Mouse (Mus musculus) embryonic facial prominence, embryonic 11.5 days (tissue): ENCODE measurements around the gene Inf2. TPM values are rescaled to one million over a fixed set of nuclear protein-coding genes. Genes with fewer than 3 reads are reported as not detected.

Experiments
- ATAC-seq: fragments of 200-750 bp; cut with Nextera tagmentation; replicated peaks from 2 replicates; pipeline ENCODE4 v1.8.0; 2017; ENCODE audit warnings: low read depth; ENCODE audit not compliant: insufficient number of reproducible peaks, low FRiP score, low TSS enrichment
- DNase-seq: peaks from one replicate; pipeline ENCODE4 v3.0.0-alpha.2; 2015; ENCODE audit warnings: low spot score
- H3K27ac ChIP-seq: fragments of 300-500 bp; sonication (generic); replicated peaks from 2 replicates; pipeline ENCODE4 v1.5.1; 2014; ENCODE audit warnings: mild to moderate bottlenecking, low read depth, low read length, control low read depth
- H3K27me3 ChIP-seq: fragments of 300-500 bp; sonication (generic); 2 replicates; pipeline ENCODE4 v1.6.1; 2014; ENCODE audit warnings: mild to moderate bottlenecking, low read length, moderate library complexity, mixed read lengths; ENCODE audit not compliant: control insufficient read depth, insufficient read depth
- H3K36me3 ChIP-seq: fragments of 300-500 bp; sonication (generic); replicated peaks from 2 replicates; pipeline ENCODE4 v1.6.1; 2014; ENCODE audit warnings: low read depth, mild to moderate bottlenecking, low read length, moderate library complexity, mixed read lengths; ENCODE audit not compliant: control insufficient read depth, insufficient read depth
- H3K4me1 ChIP-seq: fragments of 300-500 bp; sonication (generic); 2 replicates; pipeline ENCODE4 v1.6.1; 2014; ENCODE audit warnings: low read length, mixed read lengths; ENCODE audit not compliant: control insufficient read depth, insufficient read depth
- H3K4me2 ChIP-seq: fragments of 300-500 bp; sonication (generic); 2 replicates; pipeline ENCODE4 v1.6.1; 2014; ENCODE audit warnings: low read depth, mild to moderate bottlenecking, control low read depth, low read length, moderate library complexity
- H3K4me3 ChIP-seq: fragments of 300-500 bp; sonication (generic); 2 replicates; pipeline ENCODE4 v1.5.1; 2014; ENCODE audit warnings: low read depth, low read length, control low read depth
- H3K9ac ChIP-seq: fragments of 300-500 bp; sonication (generic); replicated peaks from 2 replicates; pipeline ENCODE4 v1.6.1; 2014; ENCODE audit warnings: mild to moderate bottlenecking, control low read depth, low read length
- H3K9me3 ChIP-seq: fragments of 300-500 bp; sonication (generic); replicated peaks from 2 replicates; pipeline ENCODE4 v1.6.1; 2016; ENCODE audit warnings: mild to moderate bottlenecking, low read length, inconsistent platforms, mixed read lengths; ENCODE audit not compliant: control insufficient read depth
- WGBS: fragments of 180-500 bp; shearing (Covaris S2); extraction: QIAGEN DNeasy Blood & Tissue Kit; methylation state at CpG from one replicate; pipeline ENCODE4 v1.1.7; 2014; 5-methylcytosine and 5-hydroxymethylcytosine counted together
- polyA plus RNA-seq: library from polyadenylated mRNA; unstranded; fragments of >200 nt; fragmentation: Nextera tagmentation; extraction: Ambion mirVana; gene quantifications from 2 replicates; pipeline ENCODE4 v1.2.1, GENCODE M21; 2014

The Inf2 gene
- polyA plus RNA-seq, 1 experiment from 2014 or later: 1.6 TPM

- H3K9me3 ChIP-seq: no peaks in the 10 kb centered on the region
- no peak overlapping the region for H3K4me2 ChIP-seq
- no peak overlapping the region for H3K9ac ChIP-seq
- H3K36me3 ChIP-seq: no peaks in the 10 kb centered on the region
- ATAC-seq (no peak), DNase-seq (no peak)
- WGBS: 16% methylated on average over 12 of the region's 12 CpGs
- H3K27ac ChIP-seq: no peak overlapping the region
- no peak overlapping the region for H3K4me3 ChIP-seq
- no peaks in the 10 kb centered on the region for H3K4me1 ChIP-seq
- no peaks in the 10 kb centered on the region for H3K27me3 ChIP-seq
Observed at GRCm38 (mm10) chr12:112544946-112545701, 43.5 kb upstream of the Inf2 start.

- Histone ChIP-seq H3K27me3 (no peaks in the 10 kb centered on the region), H3K9ac (no peak overlapping the region), H3K36me3 (no peaks in the 10 kb centered on the region), H3K9me3 (no peaks in the 10 kb centered on the region), H3K4me3 (no peak overlapping the region), H3K4me1 (no peaks in the 10 kb centered on the region), H3K27ac (no peak overlapping the region), H3K4me2 (no peak overlapping the region)
- DNase-seq (no peak), ATAC-seq (no peak)
- WGBS: 91% methylated on average over 8 of the region's 8 CpGs
Observed at GRCm38 (mm10) chr12:112546110-112546509, 42.5 kb upstream of the Inf2 start.

GRCm38 (mm10) chr12:112549287-112549686, 39.3 kb upstream of the Inf2 start:
- Histone ChIP-seq H3K9ac (no peak overlapping the region), H3K4me3 (no peak overlapping the region), H3K27me3 (no peaks in the 10 kb centered on the region), H3K9me3 (no peaks in the 10 kb centered on the region), H3K36me3 (no peaks in the 10 kb centered on the region), H3K4me1 (no peaks in the 10 kb centered on the region), H3K27ac (no peak overlapping the region), H3K4me2 (no peak overlapping the region)
- no peak for ATAC-seq
- WGBS: 94% methylated on average over 1 of the region's 1 CpGs
- no peak for DNase-seq

- Histone ChIP-seq H3K9me3 (no peaks in the 10 kb centered on the region), H3K4me1 (no peaks in the 10 kb centered on the region), H3K27me3 (no peaks in the 10 kb centered on the region), H3K4me3 (no peak overlapping the region), H3K9ac (no peak overlapping the region), H3K27ac (no peak overlapping the region), H3K36me3 (no peaks in the 10 kb centered on the region), H3K4me2 (no peak overlapping the region)
- ATAC-seq (peak; percentile 78), DNase-seq (peak; percentile 83)
- WGBS: 7% methylated on average over 13 of the region's 13 CpGs
Observed at GRCm38 (mm10) chr12:112551861-112552375, 36.7 kb upstream of the Inf2 start.

- no peaks in the 10 kb centered on the region for H3K9me3 ChIP-seq
- no peak overlapping the region for H3K9ac ChIP-seq
- no peak overlapping the region for H3K4me2 ChIP-seq
- H3K27me3 ChIP-seq: no peaks in the 10 kb centered on the region
- H3K4me3 ChIP-seq: no peak overlapping the region
- 64% methylated on average over 5 of the region's 5 CpGs for WGBS
- no peaks in the 10 kb centered on the region for H3K4me1 ChIP-seq
- no peak for DNase-seq
- no peak overlapping the region for H3K27ac ChIP-seq
- H3K36me3 ChIP-seq: no peaks in the 10 kb centered on the region
- ATAC-seq: 0 out of 2 replicates have a peak, but pooled peaks have one; percentile 19
Observed at GRCm38 (mm10) chr12:112552520-112552919, 36.1 kb upstream of the Inf2 start.

- H3K4me2 ChIP-seq: no peak overlapping the region
- H3K4me1 ChIP-seq: no peaks in the 10 kb centered on the region
- WGBS: 51% methylated on average over 12 of the region's 12 CpGs
- no peaks in the 10 kb centered on the region for H3K36me3 ChIP-seq
- ATAC-seq (no peak), DNase-seq (no peak)
- no peak overlapping the region for H3K27ac ChIP-seq
- no peaks in the 10 kb centered on the region for H3K27me3 ChIP-seq
- no peak overlapping the region for H3K4me3 ChIP-seq
- no peaks in the 10 kb centered on the region for H3K9me3 ChIP-seq
- H3K9ac ChIP-seq: no peak overlapping the region
Observed at GRCm38 (mm10) chr12:112554900-112555299, 33.7 kb upstream of the Inf2 start.

GRCm38 (mm10) chr12:112556531-112557060, 32.0 kb upstream of the Inf2 start:
- DNase-seq (no peak), ATAC-seq (no peak)
- no peaks in the 10 kb centered on the region for H3K9me3 ChIP-seq
- H3K4me1 ChIP-seq: no peaks in the 10 kb centered on the region
- no peaks in the 10 kb centered on the region for H3K36me3 ChIP-seq
- no peak overlapping the region for H3K4me3 ChIP-seq
- H3K27ac ChIP-seq: no peak overlapping the region
- H3K27me3 ChIP-seq: no peaks in the 10 kb centered on the region
- WGBS: 70% methylated on average over 9 of the region's 9 CpGs
- no peak overlapping the region for H3K9ac ChIP-seq
- H3K4me2 ChIP-seq: no peak overlapping the region

GRCm38 (mm10) chr12:112557219-112557618, 31.4 kb upstream of the Inf2 start:
- H3K27me3 ChIP-seq: no peaks in the 10 kb centered on the region
- WGBS: 89% methylated on average over 5 of the region's 5 CpGs
- no peak for DNase-seq

More at GRCm38 (mm10) chr12:112557219-112557618, 31.4 kb upstream of the Inf2 start:
- Histone ChIP-seq H3K4me1 (no peaks in the 10 kb centered on the region), H3K4me3 (no peak overlapping the region), H3K36me3 (no peaks in the 10 kb centered on the region), H3K9ac (no peak overlapping the region), H3K4me2 (no peak overlapping the region), H3K9me3 (no peaks in the 10 kb centered on the region), H3K27ac (no peak overlapping the region)
- ATAC-seq: no peak
